Mouse (Mus musculus) megakaryocyte, embryonic 14.5 days (primary cell): ENCODE results near the gene Olfr71. TPM values are rescaled to one million over a fixed set of nuclear protein-coding genes. Genes with fewer than 3 reads are reported as not detected.

ENCODE experiments used
- H3K27me3 ChIP-seq: replicated peaks from 2 replicates; pipeline ENCODE3; 2012; ENCODE audit warnings: inconsistent platforms
- H3K36me3 ChIP-seq: replicated peaks from 2 replicates; pipeline ENCODE3; 2012; ENCODE audit warnings: low read length, inconsistent platforms, mixed read lengths
- H3K4me1 ChIP-seq: 2 replicates; pipeline ENCODE4 v1.6.1; 2012; ENCODE audit warnings: inconsistent platforms
- H3K4me3 ChIP-seq: replicated peaks from 2 replicates; pipeline ENCODE3; 2012; ENCODE audit warnings: moderate library complexity, mild to moderate bottlenecking, inconsistent platforms
- H3K9me3 ChIP-seq: 2 replicates; pipeline ENCODE4 v1.6.1; 2012; ENCODE audit warnings: inconsistent platforms
- FLI1 ChIP-seq: IDR thresholded peaks from 2 replicates; pipeline ENCODE4 v1.6.1; 2012; ENCODE audit warnings: low read length, inconsistent platforms, mixed read lengths
- GATA1 ChIP-seq: IDR thresholded peaks from 3 replicates; pipeline ENCODE4 v1.6.1; 2012; ENCODE audit warnings: mixed read lengths, low read length, inconsistent platforms, borderline replicate concordance
- polyA plus RNA-seq: library from polyadenylated mRNA; stranded (reverse); fragments of >175 nt; gene quantifications from 2 replicates; pipeline ENCODE4 v1.2.3, GENCODE M21; 2012; ENCODE audit warnings: low replicate concordance; ENCODE audit not compliant: insufficient read depth

The Olfr71 gene
- polyA plus RNA-seq, 1 experiment = not detected

- Histone ChIP-seq H3K9me3 (peaks cover 5% of the 10 kb centered on the region), H3K4me1 (peaks cover 5% of the 10 kb centered on the region), H3K36me3 (no peaks in the 10 kb centered on the region), H3K4me3 (no peak overlapping the region), H3K27me3 (peaks cover 15% of the 10 kb centered on the region)
- TF ChIP-seq FLI1 (no peak), GATA1 (no peak)
Measured at GRCm38 (mm10) chr4:43720491-43721228, 10.6 kb upstream of the Olfr71 start.

- H3K4me3 ChIP-seq = no peak overlapping the region
- H3K4me1 ChIP-seq = peaks cover 6% of the 10 kb centered on the region; the same call in 1 of the 2 replicates
- TF ChIP-seq GATA1 = no peak
- no peak for TF ChIP-seq FLI1
- H3K27me3 ChIP-seq = peaks cover 48% of the 10 kb centered on the region
- H3K9me3 ChIP-seq = peaks cover 5% of the 10 kb centered on the region
- H3K36me3 ChIP-seq = no peaks in the 10 kb centered on the region
Measured at GRCm38 (mm10) chr4:43713652-43714219, 3.7 kb upstream of the Olfr71 start.

GRCm38 (mm10) chr4:43711821-43712220 is 1.8 kb upstream of the Olfr71 start:
- Histone ChIP-seq H3K4me1 (peaks cover 6% of the 10 kb centered on the region; the same call in 1 of the 2 replicates), H3K36me3 (no peaks in the 10 kb centered on the region), H3K27me3 (peaks cover 56% of the 10 kb centered on the region), H3K9me3 (no peaks in the 10 kb centered on the region), H3K4me3 (no peak overlapping the region)
- no peak for TF ChIP-seq FLI1
- TF ChIP-seq GATA1 = no peak

GRCm38 (mm10) chr4:43705991-43706390 is 4.1 kb downstream of the Olfr71 start:
- TF ChIP-seq FLI1 (no peak), GATA1 (no peak)
- peaks cover 62% of the 10 kb centered on the region for H3K27me3 ChIP-seq
- H3K36me3 ChIP-seq = no peaks in the 10 kb centered on the region

GRCm38 (mm10) chr4:43703851-43704250 is 6.2 kb downstream of the Olfr71 start:
- H3K36me3 ChIP-seq = no peaks in the 10 kb centered on the region
- peaks cover 52% of the 10 kb centered on the region for H3K27me3 ChIP-seq
- H3K4me1 ChIP-seq = no peaks in the 10 kb centered on the region; the same call in 1 of the 2 replicates
- H3K9me3 ChIP-seq = no peaks in the 10 kb centered on the region
- TF ChIP-seq FLI1 (no peak), GATA1 (no peak)
- H3K4me3 ChIP-seq = no peak overlapping the region

More at GRCm38 (mm10) chr4:43705991-43706390, 4.1 kb downstream of the Olfr71 start:
- Histone ChIP-seq H3K4me1 (no peaks in the 10 kb centered on the region; the same call in 1 of the 2 replicates), H3K4me3 (peak overlapping the region; percentile 38), H3K9me3 (no peaks in the 10 kb centered on the region)

- H3K36me3 ChIP-seq = no peaks in the 10 kb centered on the region
- TF ChIP-seq GATA1 (no peak), FLI1 (no peak)
- no peak overlapping the region for H3K4me3 ChIP-seq
- H3K9me3 ChIP-seq = no peaks in the 10 kb centered on the region
- no peaks in the 10 kb centered on the region; the same call in 1 of the 2 replicates for H3K4me1 ChIP-seq
- H3K27me3 ChIP-seq = peaks cover 53% of the 10 kb centered on the region
Measured at GRCm38 (mm10) chr4:43703439-43703838, 6.6 kb downstream of the Olfr71 start.

DNA sequence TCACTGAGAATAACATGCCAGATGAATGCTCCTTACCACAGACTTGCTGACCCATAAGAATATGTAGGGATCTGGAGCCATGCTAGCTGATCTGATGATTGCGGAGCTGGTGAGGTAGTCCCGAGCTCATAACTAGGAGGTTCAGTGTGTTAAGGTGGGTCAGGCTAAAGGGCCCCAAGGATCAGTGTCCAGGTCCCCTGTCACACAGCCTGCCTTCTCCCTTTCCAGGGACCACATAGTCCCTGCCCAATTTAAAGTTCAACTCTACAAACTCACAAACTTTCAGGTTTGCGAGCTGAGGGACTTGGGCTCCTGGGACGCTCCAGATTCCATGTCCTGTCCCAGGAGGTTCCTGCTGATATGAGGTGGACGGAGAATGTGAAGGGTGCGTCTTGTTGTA is 9.3 kb downstream of the Olfr71 start, which contains the start of gene Olfr70:
Gene Olfr70, minus strand, starts transcription at position 101 of the 400 bp plus-strand sequence.
- peaks cover 12% of the 10 kb centered on the region for H3K4me1 ChIP-seq
- TF ChIP-seq GATA1 (no peak), FLI1 (no peak)
- H3K9me3 ChIP-seq = no peaks in the 10 kb centered on the region
- no peaks in the 10 kb centered on the region for H3K36me3 ChIP-seq
- peaks cover 48% of the 10 kb centered on the region for H3K27me3 ChIP-seq
- no peak within 1 kb of the TSS for H3K4me3 ChIP-seq

- no peak for TF ChIP-seq GATA1
- TF ChIP-seq FLI1 = no peak
- H3K4me1 ChIP-seq = peaks cover 44% of the 10 kb centered on the region
- H3K4me3 ChIP-seq = no peak overlapping the region
- no peaks in the 10 kb centered on the region for H3K36me3 ChIP-seq
- H3K9me3 ChIP-seq = no peaks in the 10 kb centered on the region
- peaks cover 36% of the 10 kb centered on the region for H3K27me3 ChIP-seq
Measured at GRCm38 (mm10) chr4:43696561-43696960, 13.5 kb downstream of the Olfr71 start.

GRCm38 (mm10) chr4:43695249-43695671 is 14.8 kb downstream of the Olfr71 start:
- Histone ChIP-seq H3K27me3 (peaks cover 44% of the 10 kb centered on the region), H3K4me3 (no peak overlapping the region), H3K36me3 (no peaks in the 10 kb centered on the region), H3K4me1 (peaks cover 44% of the 10 kb centered on the region), H3K9me3 (no peaks in the 10 kb centered on the region)
- TF ChIP-seq GATA1 (no peak), FLI1 (no peak)

- H3K36me3 ChIP-seq = no peaks in the 10 kb centered on the region
- peaks cover 44% of the 10 kb centered on the region for H3K4me1 ChIP-seq
- peaks cover 48% of the 10 kb centered on the region for H3K27me3 ChIP-seq
- no peaks in the 10 kb centered on the region for H3K9me3 ChIP-seq
- TF ChIP-seq FLI1 (no peak), GATA1 (no peak)
- H3K4me3 ChIP-seq = no peak overlapping the region
Measured at GRCm38 (mm10) chr4:43694439-43695248, 15.4 kb downstream of the Olfr71 start.
